ENCODE assay signal across 12 mouse cellular contexts in the genomic region with DNA sequence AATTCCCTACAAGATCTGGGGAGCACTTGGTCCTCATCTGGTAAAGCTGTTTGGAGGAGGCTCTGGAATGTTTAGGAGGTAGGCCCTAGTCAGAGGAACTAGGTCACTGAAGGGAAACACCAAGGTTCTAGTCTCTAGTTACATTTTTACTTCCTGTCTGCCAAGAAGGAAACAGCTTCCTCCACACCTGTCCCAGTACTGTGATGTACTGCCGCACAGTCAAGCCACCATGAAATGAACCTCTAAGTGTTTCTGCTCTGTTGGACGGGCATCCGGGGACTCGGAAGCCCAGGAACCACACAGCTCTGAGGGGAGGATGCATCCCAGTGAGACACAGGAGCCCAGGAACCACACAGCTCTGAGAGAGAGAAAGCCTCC. TPM values are rescaled to one million over a fixed set of nuclear protein-coding genes. Genes with fewer than 3 reads are reported as not detected.
DNase-seq lines count a peak whose midpoint lies in the region; ATAC-seq and TF ChIP-seq lines count a peak whose summit lies in the region.
"Had no signal": no experiment of that assay in that cellular context is flagged by ENCODE, and none has a peak within 500 bp of the region (broad histone marks: within the 10 kb centered on the region; RNA-seq: fewer than 3 reads in every experiment).

No protein-coding gene starts in this region.

- H3K4me2 ChIP-seq in hindbrain, embryonic 13.5 days: 0 out of 2 replicates have a peak overlapping the region, but pooled peaks have one; percentile 19
- no peak overlapping the region for H3K4me2 ChIP-seq in midbrain, postnatal 0 days (ENCODE audit: low read depth, low read length, poor library complexity, severe bottlenecking)
- H3K4me2 ChIP-seq: embryonic facial prominence, embryonic 13.5 days had no signal

- H3K27me3 ChIP-seq in Patski: no peaks in the 10 kb centered on the region
- H3K27me3 ChIP-seq in hindbrain, embryonic 13.5 days: no peaks in the 10 kb centered on the region
- H3K27me3 ChIP-seq in midbrain, postnatal 0 days (ENCODE audit: insufficient read depth, low read length): no peaks in the 10 kb centered on the region
- H3K27me3 ChIP-seq: embryonic facial prominence, embryonic 13.5 days had no signal

- POLR2A ChIA-PET in Patski (lab: Charles Lee): interaction anchor here (0.6 kb wide), 1 partner anchor 68 kb away, joined by 3 read pairs; no protein-coding TSS in a partner anchor

- H3K9me3 ChIP-seq in hindbrain, embryonic 13.5 days: no peaks in the 10 kb centered on the region
- no peaks in the 10 kb centered on the region for H3K9me3 ChIP-seq in midbrain, postnatal 0 days (ENCODE audit: low read length)
- H3K9me3 ChIP-seq: embryonic facial prominence, embryonic 13.5 days; G1E had no signal

- in situ Hi-C loops in Patski (cut with MboI; ENCODE audit: low pct_unique_long_range_greater_than_20kb): no loop called here

- H3K27ac ChIP-seq in hindbrain, embryonic 13.5 days: peak overlapping the region; percentile 87
- H3K27ac ChIP-seq in midbrain, postnatal 0 days (ENCODE audit: low read depth, low read length): peak overlapping the region; percentile 80
- H3K27ac ChIP-seq: embryonic facial prominence, embryonic 13.5 days had no signal

- peaks cover 40% of the 10 kb centered on the region for H3K4me1 ChIP-seq in hindbrain, embryonic 13.5 days (replicated peaks)
- H3K4me1 ChIP-seq in midbrain, postnatal 0 days (ENCODE audit: insufficient read depth, low read length): peaks cover 25% of the 10 kb centered on the region; the same call in 1 of the 2 replicates

- CTCF ChIA-PET in Patski (lab: Charles Lee): interaction anchor here (1.0 to 1.2 kb wide), 2 partner anchors 10 to 78 kb away, joined by 3 to 6 read pairs; no protein-coding TSS in a partner anchor

- peak; percentile 24 for ATAC-seq in Patski
- ATAC-seq in hindbrain, embryonic 13.5 days (ENCODE audit: low FRiP score): peak; percentile 29
- peak; percentile 15 for ATAC-seq in midbrain, postnatal 0 days (ENCODE audit: low FRiP score)
- no peak for ATAC-seq in megakaryocyte progenitor cell, adult 5-6 weeks (replicated peaks; ENCODE audit: poor library complexity)

- 56% methylated on average over 4 of the region's 4 CpGs for WGBS in hindbrain, embryonic 13.5 days
- WGBS in midbrain, postnatal 0 days: 45% methylated on average over 4 of the region's 4 CpGs

- no peak overlapping the region for H3K4me3 ChIP-seq in hindbrain, embryonic 13.5 days
- no peak overlapping the region for H3K4me3 ChIP-seq in midbrain, postnatal 0 days (ENCODE audit: low read depth, low read length)
- H3K4me3 ChIP-seq: embryonic facial prominence, embryonic 13.5 days; myocyte had no signal

- peak; percentile 50 for DNase-seq in A20 (ENCODE audit: low read depth, low spot score)
- DNase-seq in Patski (ENCODE audit: low read depth, low spot score): no peak
- DNase-seq in midbrain, postnatal 0 days (ENCODE audit: low spot score): no peak
- DNase-seq in gastrocnemius, postnatal 36 days: no peak
- DNase-seq in left cerebral cortex, postnatal 36 days (ENCODE audit: low spot score in 2 of 2): no peak
- DNase-seq: heart, postnatal 36 days; lung, adult 2 months had no signal

- TF ChIP-seq CTCF in Patski (IDR thresholded peaks at IDR 0.05): no peak
- no peak for TF ChIP-seq CTCF in midbrain, postnatal 0 days (IDR thresholded peaks at IDR 0.05)

- no peak overlapping the region for H3K9ac ChIP-seq in hindbrain, embryonic 13.5 days
- H3K9ac ChIP-seq in midbrain, postnatal 0 days (replicated peaks; ENCODE audit: low read length, poor library complexity, severe bottlenecking): no peak overlapping the region
- H3K9ac ChIP-seq: embryonic facial prominence, embryonic 13.5 days had no signal

- no peaks in the 10 kb centered on the region for H3K36me3 ChIP-seq in hindbrain, embryonic 13.5 days
- no peaks in the 10 kb centered on the region for H3K36me3 ChIP-seq in midbrain, postnatal 0 days (ENCODE audit: insufficient read depth, low read length)
- H3K36me3 ChIP-seq: embryonic facial prominence, embryonic 13.5 days; G1E had no signal

- intact Hi-C loops in gastrocnemius, postnatal 36 days (cut with DNase I): no loop called here
- intact Hi-C loops in left cerebral cortex, postnatal 36 days (cut with DNase I): no loop called here

RNA-seq across cellular contexts. Expression of a gene that starts 0.4 kb away (rescaled TPM):
- polyA plus RNA-seq in Patski (2021): 0.09 TPM
- 3.5 and 3.6 TPM in 2 replicates for polyA plus RNA-seq in hindbrain, embryonic 13.5 days (2015; fragmentation: Nextera tagmentation; extraction: Ambion mirVana)
- total RNA-seq in midbrain, postnatal 0 days (2014; rRNA removed): 9.4 and 10.6 TPM in 2 replicates
- polyA plus RNA-seq in midbrain, postnatal 0 days (2015; fragmentation: Nextera tagmentation; extraction: Ambion mirVana): 8.5 and 10.1 TPM in 2 replicates
- total RNA-seq in megakaryocyte progenitor cell, adult 5-6 weeks (2015): 0.07 TPM in 1 of 2 replicates, not detected in the other
- not detected in 2 replicates for total RNA-seq in megakaryocyte progenitor cell, adult 5-6 weeks (2017)
- total RNA-seq in gastrocnemius, postnatal 36 days (2021): not detected
- total RNA-seq in left cerebral cortex, postnatal 36 days (2021): 1 to 10 TPM; 6.5 to 7.5 TPM
- total RNA-seq: heart, postnatal 36 days had no signal
- polyA plus RNA-seq: G1E; lung, adult 2 months; myocyte had no signal

RNA-seq across cellular contexts. Expression of a gene that starts 32.1 kb away (rescaled TPM):
- polyA plus RNA-seq in Patski (2021): not detected
- polyA plus RNA-seq in hindbrain, embryonic 13.5 days (2015; fragmentation: Nextera tagmentation; extraction: Ambion mirVana): 0.04 and 0.17 TPM in 2 replicates
- 0.22 TPM in 1 of 2 replicates, not detected in the other for total RNA-seq in midbrain, postnatal 0 days (2014; rRNA removed)
- 0.10 and 0.19 TPM in 2 replicates for polyA plus RNA-seq in midbrain, postnatal 0 days (2015; fragmentation: Nextera tagmentation; extraction: Ambion mirVana)
- not detected in 2 replicates for total RNA-seq in megakaryocyte progenitor cell, adult 5-6 weeks (2015)
- not detected in 2 replicates for total RNA-seq in megakaryocyte progenitor cell, adult 5-6 weeks (2017)
- not detected for total RNA-seq in gastrocnemius, postnatal 36 days (2021)
- total RNA-seq in left cerebral cortex, postnatal 36 days (2021): not detected
- total RNA-seq: heart, postnatal 36 days had no signal
- polyA plus RNA-seq: myocyte had no signal

RNA-seq across cellular contexts. Expression of a gene that starts 34.6 kb away (rescaled TPM):
- 229 TPM for polyA plus RNA-seq in Patski (2021)
- polyA plus RNA-seq in hindbrain, embryonic 13.5 days (2015; fragmentation: Nextera tagmentation; extraction: Ambion mirVana): 166 and 167 TPM in 2 replicates
- total RNA-seq in midbrain, postnatal 0 days (2014; rRNA removed): 312 and 376 TPM in 2 replicates
- polyA plus RNA-seq in midbrain, postnatal 0 days (2015; fragmentation: Nextera tagmentation; extraction: Ambion mirVana): 293 and 297 TPM in 2 replicates
- total RNA-seq in megakaryocyte progenitor cell, adult 5-6 weeks (2015): 28.7 and 33.0 TPM in 2 replicates
- total RNA-seq in megakaryocyte progenitor cell, adult 5-6 weeks (2017): 71.1 and 71.3 TPM in 2 replicates
- total RNA-seq in gastrocnemius, postnatal 36 days (2021): 10 to 100 TPM; 20.7 to 27.2 TPM
- 100 to 1,000 TPM; 719 to 821 TPM for total RNA-seq in left cerebral cortex, postnatal 36 days (2021)
